Mouse (Mus musculus) hindbrain, embryonic 10.5 days (tissue): ENCODE measurements around the gene Nfkbib. TPM values are rescaled to one million over a fixed set of nuclear protein-coding genes. Genes with fewer than 3 reads are reported as not detected.

Experiments used
- DNase-seq: peaks from one replicate; pipeline ENCODE4 v3.0.0-alpha.2; 2017; ENCODE audit warnings: low spot score
- H3K27ac ChIP-seq: fragments of 300-500 bp; sonication (generic); 2 replicates; pipeline ENCODE4 v1.5.1; 2016; ENCODE audit warnings: mild to moderate bottlenecking, moderate library complexity
- H3K27me3 ChIP-seq: fragments of 300-500 bp; sonication (generic); 2 replicates; pipeline ENCODE4 v1.6.1; 2016; ENCODE audit warnings: mild to moderate bottlenecking; ENCODE audit not compliant: poor library complexity, insufficient read depth, severe bottlenecking
- H3K36me3 ChIP-seq: fragments of 300-500 bp; sonication (generic); 2 replicates; pipeline ENCODE4 v1.6.1; 2016; ENCODE audit warnings: mild to moderate bottlenecking, moderate library complexity
- H3K4me1 ChIP-seq: fragments of 300-500 bp; sonication (generic); replicated peaks from 2 replicates; pipeline ENCODE4 v1.6.1; 2016; ENCODE audit warnings: mild to moderate bottlenecking
- H3K4me3 ChIP-seq: fragments of 300-500 bp; sonication (generic); 2 replicates; pipeline ENCODE4 v1.5.1; 2016; ENCODE audit warnings: mild to moderate bottlenecking, moderate library complexity
- H3K9me3 ChIP-seq: fragments of 300-500 bp; sonication (generic); 2 replicates; pipeline ENCODE4 v1.6.1; 2016; ENCODE audit warnings: mild to moderate bottlenecking, moderate library complexity
- WGBS: fragments of 180-500 bp; shearing (Covaris S2); methylation state at CpG from one replicate; pipeline ENCODE4 v1.1.7; 2016; 5-methylcytosine and 5-hydroxymethylcytosine counted together
- polyA plus RNA-seq: library from polyadenylated mRNA; unstranded; fragments of >200 nt; fragmentation: Nextera tagmentation; extraction: Ambion mirVana; gene quantifications from 2 replicates; pipeline ENCODE4 v1.2.1, GENCODE M21; 2016

Nfkbib gene
- polyA plus RNA-seq = 56.0 and 61.1 TPM in 2 replicates

GRCm38 (mm10) chr7:28767462-28767965, at the start of gene Nfkbib:
Gene Nfkbib, minus strand, starts transcription at chr7:28767512.
- peaks cover 39% of the 10 kb centered on the region for H3K4me1 ChIP-seq
- peak within 1 kb of the TSS; percentile 82 for H3K4me3 ChIP-seq
- no peak for DNase-seq
- 70% methylated on average over 7 of the region's 7 CpGs for WGBS
- H3K27ac ChIP-seq = peak within 1 kb of the TSS; percentile 86
- no peaks in the 10 kb centered on the region for H3K9me3 ChIP-seq
- H3K27me3 ChIP-seq = no peaks in the 10 kb centered on the region
- peaks cover 10% of the 10 kb centered on the region for H3K36me3 ChIP-seq

- WGBS = 97% methylated on average over 10 of the region's 10 CpGs
- Histone ChIP-seq H3K9me3 (no peaks in the 10 kb centered on the region), H3K27me3 (no peaks in the 10 kb centered on the region), H3K4me1 (peaks cover 96% of the 10 kb centered on the region), H3K36me3 (peaks cover 99% of the 10 kb centered on the region), H3K27ac (no peak overlapping the region), H3K4me3 (no peak overlapping the region)
- DNase-seq = no peak
Measured at GRCm38 (mm10) chr7:28816920-28817319, 49.6 kb upstream of the Nfkbib start.

DNA sequence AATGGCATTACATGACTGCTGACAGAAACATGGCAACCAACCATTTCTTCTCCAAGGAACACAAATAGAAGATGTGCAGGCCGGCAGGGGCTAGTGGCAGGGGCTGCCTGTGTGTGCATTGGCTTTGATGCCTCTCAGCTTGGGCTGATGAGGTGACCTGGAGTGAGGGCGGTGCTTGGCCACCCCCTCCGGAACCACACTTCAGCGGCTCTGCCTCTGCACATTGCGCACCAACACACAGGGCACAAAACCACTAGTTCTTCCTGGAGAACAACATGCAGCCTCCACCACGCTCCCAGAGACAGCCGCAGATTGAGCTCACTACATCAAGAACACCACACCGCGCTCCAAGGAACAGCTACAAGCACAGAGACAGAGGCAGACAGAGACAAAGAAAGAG, 48.9 kb upstream of the Nfkbib start:
- peaks cover 94% of the 10 kb centered on the region for H3K4me1 ChIP-seq
- H3K27me3 ChIP-seq = no peaks in the 10 kb centered on the region
- WGBS = 86% methylated on average over 9 of the region's 9 CpGs
- H3K9me3 ChIP-seq = no peaks in the 10 kb centered on the region
- no peak overlapping the region for H3K4me3 ChIP-seq
- no peak overlapping the region for H3K27ac ChIP-seq
- DNase-seq = no peak
- peaks cover 97% of the 10 kb centered on the region for H3K36me3 ChIP-seq

DNA sequence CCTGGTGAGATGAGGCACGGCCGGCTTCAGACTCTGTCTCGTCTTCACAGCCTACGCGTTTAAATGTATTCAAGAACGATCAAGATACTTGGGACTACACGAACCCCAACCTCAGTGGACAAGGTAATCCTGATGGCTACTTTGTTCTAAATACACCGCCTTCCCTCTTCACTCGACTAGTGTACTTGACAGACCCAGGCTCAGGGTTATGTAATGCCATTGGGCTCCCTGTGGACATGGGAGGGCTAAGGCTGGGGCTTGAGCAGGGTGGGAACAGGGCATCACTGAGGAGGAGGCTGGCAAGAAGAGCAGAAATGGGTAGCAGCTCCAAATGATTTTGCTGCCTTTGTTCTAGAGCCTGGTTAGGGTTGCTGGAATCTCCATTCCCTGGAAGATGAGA, 47.9 kb upstream of the Nfkbib start:
- H3K4me1 ChIP-seq = peaks cover 84% of the 10 kb centered on the region

GRCm38 (mm10) chr7:28814306-28815034, 47.2 kb upstream of the Nfkbib start:
- H3K36me3 ChIP-seq = peaks cover 79% of the 10 kb centered on the region
- H3K27ac ChIP-seq = no peak overlapping the region
- H3K27me3 ChIP-seq = no peaks in the 10 kb centered on the region
- H3K9me3 ChIP-seq = no peaks in the 10 kb centered on the region
- H3K4me3 ChIP-seq = peak overlapping the region; percentile 87; the same call in 1 of the 2 replicates
- peaks cover 79% of the 10 kb centered on the region for H3K4me1 ChIP-seq
- no peak for DNase-seq
- WGBS = 91% methylated on average over 5 of the region's 5 CpGs

More for the DNA sequence above, 47.9 kb upstream of the Nfkbib start:
- no peak for DNase-seq
- Histone ChIP-seq H3K36me3 (peaks cover 87% of the 10 kb centered on the region), H3K27me3 (no peaks in the 10 kb centered on the region), H3K27ac (no peak overlapping the region), H3K4me3 (0 out of 2 replicates have a peak overlapping the region, but pooled peaks have one; percentile 12), H3K9me3 (no peaks in the 10 kb centered on the region)
- 92% methylated on average over 9 of the region's 9 CpGs for WGBS

- H3K27me3 ChIP-seq = no peaks in the 10 kb centered on the region
Measured at GRCm38 (mm10) chr7:28812949-28813348, 45.6 kb upstream of the Nfkbib start.

GRCm38 (mm10) chr7:28812436-28812835, 45.1 kb upstream of the Nfkbib start:
- no peaks in the 10 kb centered on the region for H3K9me3 ChIP-seq
- peaks cover 72% of the 10 kb centered on the region for H3K4me1 ChIP-seq
- H3K36me3 ChIP-seq = peaks cover 60% of the 10 kb centered on the region
- H3K4me3 ChIP-seq = peak overlapping the region; percentile 87
- DNase-seq = no peak
- H3K27me3 ChIP-seq = no peaks in the 10 kb centered on the region
- WGBS = 76% methylated on average over 4 of the region's 4 CpGs
- peak overlapping the region; percentile 100; the same call in 1 of the 2 replicates for H3K27ac ChIP-seq

More at GRCm38 (mm10) chr7:28812949-28813348, 45.6 kb upstream of the Nfkbib start:
- WGBS = 91% methylated on average over 5 of the region's 5 CpGs
- Histone ChIP-seq H3K27ac (no peak overlapping the region), H3K36me3 (peaks cover 65% of the 10 kb centered on the region), H3K9me3 (no peaks in the 10 kb centered on the region), H3K4me3 (peak overlapping the region; percentile 87), H3K4me1 (peaks cover 72% of the 10 kb centered on the region)
- no peak for DNase-seq

- WGBS = 18% methylated on average over 7 of the region's 7 CpGs
- Histone ChIP-seq H3K4me3 (peak overlapping the region; percentile 87), H3K9me3 (no peaks in the 10 kb centered on the region), H3K27ac (peak overlapping the region; percentile 100), H3K27me3 (no peaks in the 10 kb centered on the region), H3K36me3 (peaks cover 53% of the 10 kb centered on the region), H3K4me1 (peaks cover 66% of the 10 kb centered on the region)
- DNase-seq = no peak
Measured at GRCm38 (mm10) chr7:28811640-28812275, 44.4 kb upstream of the Nfkbib start.

GRCm38 (mm10) chr7:28811228-28811627, 43.9 kb upstream of the Nfkbib start:
- H3K4me1 ChIP-seq = peaks cover 63% of the 10 kb centered on the region
- DNase-seq = peak; percentile 93
- WGBS = under 1% methylated on average over 40 of the region's 40 CpGs

DNA sequence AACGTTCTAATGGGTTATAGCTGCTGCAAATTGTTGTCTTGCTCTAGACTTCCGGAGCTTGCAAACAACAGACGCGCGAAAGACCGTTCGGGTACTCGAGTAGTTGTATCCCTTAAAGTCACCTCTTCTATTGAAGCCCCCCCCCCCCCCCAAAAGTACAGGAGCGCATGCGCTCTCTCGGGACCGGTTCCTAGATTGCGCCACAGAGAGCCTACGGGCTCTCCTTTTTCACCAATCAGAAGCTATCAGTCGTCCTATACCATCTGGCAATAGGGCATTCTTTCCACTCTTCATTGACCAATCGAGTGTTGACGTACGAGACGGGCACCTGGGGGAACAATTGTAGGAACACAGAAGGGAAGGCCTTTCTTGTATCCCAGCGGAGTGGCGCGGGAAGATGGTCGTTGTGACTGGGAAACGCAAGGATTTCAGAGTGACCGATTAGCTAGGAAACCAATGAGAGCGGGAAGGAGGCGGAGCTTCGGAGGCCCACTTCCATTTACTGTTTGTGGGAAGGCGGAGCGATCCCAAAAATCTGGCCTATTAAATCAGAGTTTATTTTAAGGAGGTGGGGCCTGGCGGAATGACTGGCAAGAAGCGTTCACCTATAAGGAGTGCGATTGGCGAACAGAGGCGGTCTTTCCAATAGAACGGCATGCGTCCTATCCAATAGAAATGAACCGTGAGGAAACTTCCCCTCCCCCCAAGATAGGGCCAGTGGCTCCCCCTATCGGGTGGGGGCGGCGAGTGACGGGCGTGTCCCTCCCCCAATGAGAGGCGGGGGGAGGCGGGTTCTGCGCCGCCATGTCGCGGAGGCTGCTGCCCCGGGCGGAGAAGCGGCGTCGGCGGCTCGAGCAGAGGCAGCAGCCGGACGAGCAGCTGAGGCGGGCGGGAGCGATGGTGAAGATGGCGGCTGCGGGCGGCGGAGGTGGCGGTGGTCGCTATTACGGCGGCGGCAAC, 43.1 kb upstream of the Nfkbib start:
- H3K27me3 ChIP-seq = no peaks in the 10 kb centered on the region
- H3K36me3 ChIP-seq = peaks cover 40% of the 10 kb centered on the region
- peaks cover 63% of the 10 kb centered on the region for H3K4me1 ChIP-seq
- peak overlapping the region; percentile 87 for H3K4me3 ChIP-seq
- peak overlapping the region; percentile 100 for H3K27ac ChIP-seq
- WGBS = under 1% methylated on average over 70 of the region's 70 CpGs
- no peaks in the 10 kb centered on the region for H3K9me3 ChIP-seq
- DNase-seq = peak; percentile 98

More at GRCm38 (mm10) chr7:28811228-28811627, 43.9 kb upstream of the Nfkbib start:
- Histone ChIP-seq H3K27ac (peak overlapping the region; percentile 100), H3K9me3 (no peaks in the 10 kb centered on the region), H3K36me3 (peaks cover 48% of the 10 kb centered on the region), H3K27me3 (no peaks in the 10 kb centered on the region), H3K4me3 (peak overlapping the region; percentile 87)

DNA sequence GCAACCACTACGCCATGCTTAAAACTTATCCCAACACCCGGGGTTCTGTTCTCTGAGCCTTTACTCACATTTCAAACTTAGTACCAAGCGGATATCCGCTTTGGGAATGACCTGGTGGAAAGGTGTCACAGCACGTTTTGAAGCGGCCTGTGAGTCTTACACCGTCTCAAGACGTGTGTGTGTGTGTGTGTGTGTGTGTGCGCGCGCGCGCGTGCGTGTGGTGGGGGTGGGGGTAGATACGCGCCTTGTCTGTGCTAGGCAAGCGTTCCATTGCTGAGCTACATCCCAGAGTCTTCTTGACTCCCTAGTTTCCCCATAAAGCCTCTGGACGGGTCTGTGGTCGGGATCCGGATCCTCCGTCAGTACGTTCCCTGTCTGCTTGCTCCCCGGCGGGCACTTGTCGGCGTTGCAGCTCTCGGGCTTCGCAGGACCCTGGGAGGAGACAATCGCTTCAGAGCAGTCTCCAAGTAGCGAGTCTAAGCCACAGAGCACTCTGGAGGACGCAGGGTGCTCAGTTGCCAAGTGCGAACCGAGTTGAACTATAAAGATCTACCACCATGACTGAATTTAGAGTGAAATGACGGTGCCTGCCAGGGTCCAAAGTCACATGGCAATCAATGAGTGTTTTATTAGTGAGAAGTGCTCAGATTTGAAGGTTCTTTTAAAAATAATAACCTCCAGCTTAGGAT, 42.2 kb upstream of the Nfkbib start:
- Histone ChIP-seq H3K4me1 (peaks cover 58% of the 10 kb centered on the region), H3K36me3 (peaks cover 31% of the 10 kb centered on the region), H3K9me3 (no peaks in the 10 kb centered on the region), H3K4me3 (peak overlapping the region; percentile 87), H3K27ac (peak overlapping the region; percentile 100), H3K27me3 (no peaks in the 10 kb centered on the region)
- peak; percentile 81 for DNase-seq
- WGBS = under 1% methylated on average over 35 of the region's 35 CpGs
